Mouse (Mus musculus) frontal cortex, postnatal 25 days (tissue): Measurements from ENCODE around the gene Rhox4d.
"Not testable (repeated sequence)": the region's sequence is repeated elsewhere in the genome, so short reads cannot be mapped to it uniquely, and the experiment has no call there.

Experiments
- DNase-seq, 2 experiments: peaks; one replicate each; pipeline ENCODE4 v3.0.0; 2022; ENCODE audit warnings: low spot score in 2 of 2

The Rhox4d gene

DNA sequence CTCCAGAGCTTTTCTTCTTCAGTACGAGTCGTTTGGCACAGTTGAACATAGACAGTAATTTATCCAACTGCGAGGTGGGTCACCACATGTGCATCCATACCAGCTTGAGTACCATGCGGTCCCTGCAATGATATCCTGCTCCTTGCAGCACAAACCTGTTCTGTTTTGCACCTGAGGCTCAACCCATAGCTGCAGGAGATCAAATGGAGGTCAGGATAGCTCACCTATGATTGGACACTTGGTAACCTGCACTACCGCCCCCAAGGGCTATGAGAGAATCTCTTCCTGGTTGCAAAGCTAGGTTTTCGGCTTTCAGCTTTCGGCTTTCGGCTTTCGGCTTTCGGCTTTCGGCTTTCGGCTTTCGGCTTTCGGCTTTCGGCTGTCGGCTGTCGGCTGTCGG is at the start of gene Rhox4d:
Rhox4d (plus strand) TSS at position 301 of the 400 bp plus-strand sequence.
- DNase-seq = not testable (repeated sequence)

GRCm38 (mm10) chrX:37480037-37480436 is 34.1 kb upstream of the Rhox4d start, which contains the start of gene Rhox4c:
Gene Rhox4c (plus strand): TSS chrX:37480337.
- DNase-seq = not testable (repeated sequence)

DNA sequence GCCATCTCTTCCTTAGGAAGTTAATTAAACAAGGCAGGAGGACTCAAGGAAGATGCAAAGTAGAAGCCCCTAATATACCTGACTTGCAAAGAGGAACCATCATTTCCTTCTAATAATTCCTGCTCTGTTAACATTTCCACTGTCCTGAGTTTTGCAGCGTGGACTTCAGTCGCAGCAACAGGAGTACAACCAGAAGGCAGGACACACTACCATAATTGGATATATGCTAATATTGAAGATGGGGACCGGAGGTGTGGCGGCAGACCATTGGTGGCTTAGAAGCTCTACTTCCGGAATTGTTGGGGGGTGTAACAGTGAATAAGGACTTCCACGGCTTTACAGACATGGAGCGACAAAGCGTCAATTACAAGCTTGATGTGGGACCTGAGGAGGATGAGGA is 16.0 kb downstream of the Rhox4d start, which contains the start of gene Rhox2e:
Rhox2e (plus strand) TSS at position 301 of the 400 bp plus-strand sequence.
- not testable (repeated sequence) for DNase-seq

DNA sequence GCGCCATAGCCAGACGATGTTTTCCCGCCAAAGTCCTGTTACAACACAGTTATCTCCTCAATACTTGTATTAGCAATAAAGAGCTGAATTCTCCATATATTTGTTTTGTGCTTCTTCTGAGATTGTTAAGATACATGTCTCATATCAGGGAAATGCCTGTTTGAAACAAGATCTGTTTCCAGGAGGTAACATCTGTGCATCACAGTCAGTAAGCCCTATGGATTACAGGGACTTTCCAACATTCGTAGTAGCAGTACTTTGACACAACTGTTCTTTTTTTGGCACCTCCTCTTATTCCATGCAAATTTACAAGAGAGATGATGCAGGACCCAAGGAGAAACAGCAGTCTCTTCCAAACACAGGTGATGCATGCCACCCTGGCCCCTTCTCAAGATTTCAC is 27.6 kb downstream of the Rhox4d start, which contains the start of gene Rhox3e:
Rhox3e (plus strand) TSS at position 301 of the 400 bp plus-strand sequence.
- not testable (repeated sequence) for DNase-seq

DNA sequence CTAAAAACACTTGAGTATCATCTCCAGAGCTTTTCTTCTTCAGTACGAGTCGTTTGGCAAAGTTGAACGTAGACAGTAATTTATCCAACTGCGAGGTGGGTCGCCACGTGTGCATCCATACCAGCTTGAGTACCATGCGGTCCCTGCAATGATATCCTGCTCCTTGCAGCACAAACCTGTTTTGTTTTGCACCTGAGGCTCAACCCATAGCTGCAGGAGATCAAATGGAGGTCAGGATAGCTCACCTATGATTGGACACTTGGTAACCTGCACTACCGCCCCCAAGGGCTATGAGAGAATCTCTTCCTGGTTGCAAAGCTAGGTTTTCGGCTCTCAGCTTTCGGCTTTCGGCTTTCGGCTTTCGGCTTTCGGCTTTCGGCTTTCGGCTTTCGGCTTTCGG is 43.0 kb downstream of the Rhox4d start, which contains the start of gene Rhox4e:
Rhox4e (plus strand) TSS at position 301 of the 400 bp plus-strand sequence.
- DNase-seq = not testable (repeated sequence)
